Mouse (Mus musculus) intestine, embryonic 15.5 days (tissue): ENCODE measurements around the gene Mesd. TPM values are rescaled to one million over a fixed set of nuclear protein-coding genes. Genes with fewer than 3 reads are reported as not detected.

Experiments used
- ATAC-seq: fragments of 200-750 bp; cut with Nextera tagmentation; 2 replicates; pipeline ENCODE4 v1.8.0; 2017; ENCODE audit warnings: moderate TSS enrichment, moderate library complexity
- H3K27ac ChIP-seq: fragments of 300-500 bp; sonication (generic); 2 replicates; pipeline ENCODE4 v1.5.1; 2015; ENCODE audit warnings: mild to moderate bottlenecking, inconsistent platforms
- H3K27me3 ChIP-seq: fragments of 300-500 bp; sonication (generic); replicated peaks from 2 replicates; pipeline ENCODE4 v1.6.1; 2015; ENCODE audit warnings: inconsistent platforms
- H3K36me3 ChIP-seq: fragments of 300-500 bp; sonication (generic); 2 replicates; pipeline ENCODE4 v1.6.1; 2015; ENCODE audit warnings: inconsistent platforms
- H3K4me1 ChIP-seq: fragments of 300-500 bp; sonication (generic); replicated peaks from 2 replicates; pipeline ENCODE4 v1.6.1; 2015; ENCODE audit warnings: inconsistent platforms
- H3K4me2 ChIP-seq: fragments of 300-500 bp; sonication (generic); replicated peaks from 2 replicates; pipeline ENCODE4 v1.6.1; 2015; ENCODE audit warnings: mild to moderate bottlenecking, inconsistent platforms
- H3K4me3 ChIP-seq: fragments of 300-500 bp; sonication (generic); replicated peaks from 2 replicates; pipeline ENCODE4 v1.5.1; 2015; ENCODE audit warnings: inconsistent platforms
- H3K9ac ChIP-seq: fragments of 300-500 bp; sonication (generic); 2 replicates; pipeline ENCODE4 v1.6.1; 2015; ENCODE audit warnings: inconsistent platforms
- H3K9me3 ChIP-seq: fragments of 300-500 bp; sonication (generic); 2 replicates; pipeline ENCODE4 v1.6.1; 2016; ENCODE audit warnings: inconsistent platforms
- WGBS: fragments of 180-500 bp; shearing (Covaris S2); methylation state at CpG from one replicate; pipeline ENCODE4 v1.1.7; 2015; 5-methylcytosine and 5-hydroxymethylcytosine counted together
- polyA plus RNA-seq: library from polyadenylated mRNA; unstranded; fragments of >200 nt; fragmentation: Nextera tagmentation; extraction: Ambion mirVana; gene quantifications from 2 replicates; pipeline ENCODE4 v1.2.1, GENCODE M21; 2015

Mesd gene
- polyA plus RNA-seq, 1 experiment from 2014 or later: 108 TPM

DNA sequence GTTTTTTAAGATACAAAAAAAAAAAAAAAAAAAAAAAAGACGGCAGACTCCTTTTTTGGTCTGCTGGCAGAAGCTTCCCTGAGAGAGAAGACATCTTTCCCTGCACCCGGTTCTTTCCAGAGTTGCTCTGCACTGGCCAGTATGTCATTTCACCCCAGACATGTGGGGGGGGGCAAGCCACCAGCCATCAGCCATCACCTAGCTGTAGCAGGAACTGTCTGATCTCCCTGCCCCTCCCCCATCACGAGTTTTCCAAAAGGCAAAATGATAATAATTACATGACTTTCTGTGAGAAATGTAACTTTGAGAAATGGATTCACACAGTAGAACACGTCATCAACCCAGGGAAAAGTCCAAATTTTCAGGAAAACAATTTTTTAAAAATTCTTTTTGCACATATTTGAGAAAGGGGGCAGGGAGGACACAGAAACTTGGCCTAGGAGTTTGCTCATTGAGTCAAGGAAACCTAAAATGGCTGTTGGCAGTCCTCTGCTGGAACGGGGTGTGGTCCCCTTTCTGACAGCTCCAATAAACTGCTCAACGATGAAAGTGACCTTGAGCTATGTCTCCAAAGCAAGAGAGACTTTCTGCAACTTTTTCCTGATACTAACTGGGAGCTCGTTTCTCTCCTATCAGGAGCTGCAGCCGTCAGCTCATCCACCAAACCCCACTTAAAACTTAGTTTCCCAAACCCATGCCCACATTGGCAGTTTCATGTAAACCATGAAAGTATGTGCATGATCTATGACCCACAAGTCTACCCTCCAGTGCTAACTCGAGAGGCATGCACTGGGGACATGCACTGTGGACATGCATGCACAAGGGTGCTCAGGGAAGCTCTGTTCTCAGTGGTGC, 27.7 kb upstream of the Mesd start:
- ATAC-seq: peak; percentile 49
- peaks cover 4% of the 10 kb centered on the region; the same call in 1 of the 2 replicates for H3K4me1 ChIP-seq

DNA sequence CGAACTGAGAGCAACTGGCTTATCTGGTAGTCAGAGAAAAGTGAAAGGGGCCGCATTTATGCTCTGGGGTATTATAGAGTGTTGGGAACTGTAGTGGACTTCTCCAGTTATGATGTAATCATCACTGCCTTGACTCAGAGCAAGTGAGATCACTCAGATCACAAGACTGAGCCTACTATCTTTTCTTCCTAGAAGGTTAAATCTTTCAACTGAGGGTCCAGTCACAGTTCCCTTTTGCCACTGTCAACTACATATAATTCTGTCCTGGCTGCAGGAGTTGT, 27.1 kb upstream of the Mesd start:
- WGBS: 74% methylated on average over 2 of the region's 2 CpGs
- H3K9me3 ChIP-seq: no peaks in the 10 kb centered on the region
- H3K4me3 ChIP-seq: no peak overlapping the region
- H3K9ac ChIP-seq: no peak overlapping the region
- H3K4me1 ChIP-seq: peaks cover 4% of the 10 kb centered on the region; the same call in 1 of the 2 replicates
- H3K27me3 ChIP-seq: no peaks in the 10 kb centered on the region
- no peaks in the 10 kb centered on the region for H3K36me3 ChIP-seq
- H3K4me2 ChIP-seq: no peak overlapping the region
- peak overlapping the region; percentile 38; the same call in 1 of the 2 replicates for H3K27ac ChIP-seq
- ATAC-seq: peak; percentile 48; the same call in 1 of the 2 replicates

More for the DNA sequence above, 27.7 kb upstream of the Mesd start:
- Histone ChIP-seq H3K4me3 (no peak overlapping the region), H3K9me3 (no peaks in the 10 kb centered on the region), H3K27me3 (no peaks in the 10 kb centered on the region), H3K9ac (no peak overlapping the region), H3K4me2 (no peak overlapping the region), H3K36me3 (no peaks in the 10 kb centered on the region), H3K27ac (peak overlapping the region; percentile 38; the same call in 1 of the 2 replicates)
- 52% methylated on average over 9 of the region's 9 CpGs for WGBS

DNA sequence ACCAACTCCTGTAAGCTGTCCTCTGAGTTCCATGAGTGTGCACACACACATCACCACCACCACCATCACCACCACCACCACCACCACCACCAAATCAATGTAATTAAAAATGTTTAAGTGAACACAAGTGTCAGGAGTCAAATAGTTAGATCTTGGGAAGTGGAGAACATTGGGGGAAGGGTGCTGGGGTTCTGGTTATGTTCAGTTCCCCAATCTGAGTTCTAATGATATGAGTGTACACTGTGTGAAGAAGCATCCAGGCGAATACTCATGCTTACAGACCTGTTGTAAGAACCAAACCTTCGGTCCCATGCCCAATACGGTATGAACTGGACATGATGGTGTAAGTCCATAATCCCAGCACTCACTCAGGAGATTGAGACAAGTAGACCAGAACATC, 26.3 kb upstream of the Mesd start:
- no peaks in the 10 kb centered on the region for H3K27me3 ChIP-seq
- H3K4me2 ChIP-seq: no peak overlapping the region
- no peak overlapping the region for H3K9ac ChIP-seq
- H3K27ac ChIP-seq: no peak overlapping the region
- no peak overlapping the region for H3K4me3 ChIP-seq
- peaks cover 4% of the 10 kb centered on the region; the same call in 1 of the 2 replicates for H3K4me1 ChIP-seq
- H3K9me3 ChIP-seq: no peaks in the 10 kb centered on the region
- WGBS: 94% methylated on average over 3 of the region's 3 CpGs
- no peak for ATAC-seq
- no peaks in the 10 kb centered on the region for H3K36me3 ChIP-seq

DNA sequence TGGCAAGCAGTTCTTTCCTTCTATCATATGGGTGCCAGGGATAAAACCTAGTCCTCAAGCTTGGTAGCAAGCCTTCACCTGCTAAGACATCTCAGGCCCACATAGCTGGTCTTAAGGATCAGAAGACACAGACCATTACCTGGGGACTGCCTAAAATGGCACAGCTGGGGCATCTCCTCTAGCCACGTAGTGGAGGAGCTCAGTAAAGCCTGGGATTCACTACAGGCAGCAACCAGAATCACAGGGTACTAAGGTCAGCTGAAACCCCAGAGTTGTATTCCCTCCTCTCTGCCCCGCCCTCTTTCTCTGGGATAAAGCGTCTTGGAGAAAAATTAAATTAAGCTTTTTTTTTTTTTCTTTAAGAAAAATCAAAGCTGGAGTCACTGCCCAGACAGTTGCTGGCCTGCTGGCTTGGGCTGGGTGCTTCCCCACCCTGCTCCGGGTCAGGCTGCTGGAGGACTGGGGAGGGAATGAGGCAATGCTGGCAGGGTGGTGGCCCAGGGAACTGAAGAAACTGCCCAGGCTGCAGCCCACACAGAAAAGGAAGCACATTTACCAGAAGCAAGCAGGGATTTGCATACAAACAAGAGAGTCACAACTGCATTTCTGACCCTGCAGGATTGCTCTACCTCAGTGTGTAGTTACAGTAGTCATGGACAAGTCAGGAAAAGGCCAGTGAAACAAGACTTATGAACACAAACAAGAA, 24.7 kb upstream of the Mesd start:
- H3K27ac ChIP-seq: 0 out of 2 replicates have a peak overlapping the region, but pooled peaks have one; percentile 37
- H3K27me3 ChIP-seq: no peaks in the 10 kb centered on the region
- H3K4me2 ChIP-seq: no peak overlapping the region
- H3K4me1 ChIP-seq: peaks cover 4% of the 10 kb centered on the region; the same call in 1 of the 2 replicates
- no peaks in the 10 kb centered on the region for H3K36me3 ChIP-seq
- H3K4me3 ChIP-seq: no peak overlapping the region
- no peak overlapping the region for H3K9ac ChIP-seq
- WGBS: 40% methylated on average over 4 of the region's 4 CpGs
- ATAC-seq: peak; percentile 76
- no peaks in the 10 kb centered on the region for H3K9me3 ChIP-seq

DNA sequence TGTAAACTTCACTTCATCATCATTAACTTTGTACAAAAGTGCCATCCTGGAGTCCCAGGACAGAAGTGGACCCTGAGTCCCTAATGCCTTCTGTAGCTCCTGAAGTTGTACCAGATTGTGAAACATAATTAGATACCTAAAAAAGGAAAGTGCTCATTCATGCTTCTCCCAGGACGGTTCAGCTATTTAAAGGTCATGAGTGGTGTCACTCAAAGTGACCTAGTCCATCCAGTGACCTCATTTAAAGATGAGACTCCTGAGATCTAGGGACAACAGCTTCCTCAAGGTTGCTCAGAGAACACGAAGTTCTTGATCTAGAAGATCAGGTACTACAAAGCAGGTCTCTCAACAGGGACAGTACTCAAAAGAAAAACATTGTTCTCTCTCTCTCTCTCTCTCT, 20.7 kb upstream of the Mesd start:
- H3K27me3 ChIP-seq: no peaks in the 10 kb centered on the region
- peaks cover 3% of the 10 kb centered on the region; the same call in 1 of the 2 replicates for H3K4me1 ChIP-seq
- H3K4me3 ChIP-seq: no peak overlapping the region
- no peaks in the 10 kb centered on the region for H3K9me3 ChIP-seq
- no peaks in the 10 kb centered on the region for H3K36me3 ChIP-seq
- no peak overlapping the region for H3K9ac ChIP-seq
- H3K27ac ChIP-seq: no peak overlapping the region
- ATAC-seq: no peak
- no peak overlapping the region for H3K4me2 ChIP-seq
- WGBS: 61% methylated on average over 2 of the region's 2 CpGs

DNA sequence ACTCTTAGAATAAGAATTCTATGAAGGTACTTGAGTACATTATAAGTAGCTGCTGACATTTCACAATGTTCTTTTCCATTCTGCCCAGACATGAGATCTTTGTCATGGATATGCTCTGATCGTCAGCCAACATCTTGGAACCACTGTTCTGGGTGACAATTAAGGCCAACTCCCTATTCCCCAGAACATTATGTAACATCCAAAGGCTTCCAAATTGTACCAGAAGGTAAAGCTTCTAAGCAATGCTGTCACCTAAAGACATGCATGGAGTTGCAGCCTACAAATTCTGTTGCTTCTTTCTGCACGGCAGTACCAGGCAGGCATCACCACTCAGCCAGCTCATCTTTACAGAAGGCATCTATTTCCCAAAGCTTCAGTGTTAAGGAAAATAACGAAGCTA, 16.1 kb upstream of the Mesd start:
- Histone ChIP-seq H3K9ac (no peak overlapping the region), H3K27ac (no peak overlapping the region), H3K4me1 (no peaks in the 10 kb centered on the region), H3K4me2 (no peak overlapping the region), H3K4me3 (no peak overlapping the region), H3K27me3 (no peaks in the 10 kb centered on the region), H3K9me3 (no peaks in the 10 kb centered on the region), H3K36me3 (no peaks in the 10 kb centered on the region)
- no peak for ATAC-seq
- 88% methylated on average over 3 of the region's 3 CpGs for WGBS

DNA sequence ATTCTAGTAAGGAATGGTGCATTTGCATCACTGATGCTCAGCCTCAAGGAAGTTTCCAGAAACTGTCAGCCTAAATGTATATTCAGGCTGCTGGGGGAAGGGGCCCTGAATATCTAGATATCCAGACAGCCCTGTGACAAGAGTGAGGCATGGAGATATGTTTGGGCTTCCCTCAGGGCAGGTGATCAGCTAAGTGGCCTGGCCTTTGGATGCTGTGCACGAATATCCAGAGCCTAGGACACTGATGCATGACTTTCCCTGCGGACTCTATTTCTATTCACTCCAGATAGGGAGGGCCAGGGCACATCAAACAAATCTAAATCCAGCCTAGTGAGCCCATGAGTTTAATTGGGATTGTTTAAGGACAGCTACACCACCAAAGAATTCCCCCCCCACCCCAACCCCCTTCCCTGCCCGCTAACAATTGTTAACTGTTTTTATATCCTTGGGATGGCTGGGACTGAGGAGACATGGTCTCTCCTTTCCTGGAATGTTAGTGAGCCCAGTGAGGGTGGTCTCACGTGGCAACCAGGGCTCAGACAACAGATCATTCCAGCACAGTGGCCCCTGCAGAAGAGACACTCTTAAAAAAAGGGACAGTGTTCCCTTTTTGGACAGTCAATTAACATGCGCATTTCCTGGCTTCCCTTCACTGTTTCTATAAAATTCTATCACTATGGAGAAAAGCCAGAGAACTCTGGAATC, 14.3 kb upstream of the Mesd start:
- Histone ChIP-seq H3K9me3 (no peaks in the 10 kb centered on the region), H3K36me3 (no peaks in the 10 kb centered on the region), H3K4me3 (no peak overlapping the region), H3K4me2 (no peak overlapping the region), H3K4me1 (no peaks in the 10 kb centered on the region), H3K9ac (no peak overlapping the region), H3K27me3 (no peaks in the 10 kb centered on the region), H3K27ac (no peak overlapping the region)
- 35% methylated on average over 5 of the region's 5 CpGs for WGBS
- ATAC-seq: no peak

DNA sequence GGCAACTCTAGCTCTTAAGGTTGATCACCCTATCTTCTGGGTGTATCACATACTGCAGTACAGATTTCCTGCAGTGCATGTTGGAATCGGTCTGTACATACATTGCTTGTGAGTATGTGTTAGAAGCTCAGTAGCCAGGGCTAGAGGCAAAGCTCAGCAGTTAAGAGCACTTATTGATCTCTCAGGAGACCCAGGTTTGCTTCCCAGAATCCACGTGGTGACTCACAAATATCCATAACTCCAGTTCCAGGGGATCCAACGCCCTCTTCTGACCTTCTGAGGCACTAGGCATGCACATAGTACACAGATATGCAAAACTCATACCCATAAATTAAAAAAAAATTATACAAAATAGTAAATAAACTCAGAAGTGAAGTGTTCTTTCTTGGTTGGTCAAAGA, 7.2 kb upstream of the Mesd start:
- H3K9me3 ChIP-seq: no peaks in the 10 kb centered on the region
- no peaks in the 10 kb centered on the region for H3K27me3 ChIP-seq
- H3K4me1 ChIP-seq: peaks cover 32% of the 10 kb centered on the region
- no peak overlapping the region for H3K4me2 ChIP-seq
- WGBS: 56% methylated on average over 3 of the region's 3 CpGs
- no peak overlapping the region for H3K4me3 ChIP-seq
- no peak overlapping the region for H3K27ac ChIP-seq
- H3K36me3 ChIP-seq: no peaks in the 10 kb centered on the region; the same call in 1 of the 2 replicates
- no peak for ATAC-seq
- H3K9ac ChIP-seq: no peak overlapping the region

DNA sequence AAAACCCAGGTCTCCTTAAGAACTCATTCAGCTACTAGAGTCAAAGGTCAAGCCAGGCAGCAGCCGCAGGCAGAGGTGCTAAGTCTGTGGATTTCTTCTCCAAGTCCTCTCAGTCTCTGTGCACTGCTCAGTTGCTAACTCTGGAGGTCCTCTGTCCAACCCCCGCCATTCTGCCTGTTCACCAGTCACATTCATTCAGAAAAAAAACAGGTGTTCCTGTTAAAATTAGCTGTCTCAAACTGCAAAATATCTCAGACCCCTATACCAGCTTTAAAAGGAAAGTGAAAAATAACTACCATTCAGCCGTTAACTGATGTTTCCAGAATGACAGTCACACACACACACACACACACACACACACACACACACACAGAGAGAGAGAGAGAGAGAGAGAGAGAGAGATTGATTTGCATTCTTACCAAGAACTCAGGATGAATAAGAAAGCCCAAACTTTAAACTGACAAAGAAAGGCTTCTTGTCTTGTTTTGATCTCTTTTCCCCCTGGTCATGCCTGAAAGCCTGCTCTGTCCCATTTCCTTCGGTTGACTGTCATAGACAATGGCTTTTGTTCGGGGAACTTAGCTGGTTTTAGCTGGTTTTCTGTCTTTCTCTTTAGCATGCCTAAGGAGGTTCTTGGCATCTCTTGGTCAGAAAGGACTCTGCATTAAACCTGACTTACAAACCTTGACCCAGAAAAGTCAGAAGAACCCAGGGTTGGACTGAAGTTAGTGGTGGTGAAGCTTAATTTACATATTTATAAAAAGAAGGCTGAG, 5.4 kb upstream of the Mesd start:
- H3K9me3 ChIP-seq: no peaks in the 10 kb centered on the region
- H3K36me3 ChIP-seq: peaks cover 5% of the 10 kb centered on the region; the same call in 1 of the 2 replicates
- WGBS: 22% methylated on average over 5 of the region's 5 CpGs
- no peak for ATAC-seq
- no peaks in the 10 kb centered on the region for H3K27me3 ChIP-seq
- no peak overlapping the region for H3K4me3 ChIP-seq
- H3K4me1 ChIP-seq: peaks cover 39% of the 10 kb centered on the region
- peak overlapping the region; percentile 23; the same call in 1 of the 2 replicates for H3K27ac ChIP-seq
- H3K9ac ChIP-seq: no peak overlapping the region
- H3K4me2 ChIP-seq: peak overlapping the region; percentile 33

DNA sequence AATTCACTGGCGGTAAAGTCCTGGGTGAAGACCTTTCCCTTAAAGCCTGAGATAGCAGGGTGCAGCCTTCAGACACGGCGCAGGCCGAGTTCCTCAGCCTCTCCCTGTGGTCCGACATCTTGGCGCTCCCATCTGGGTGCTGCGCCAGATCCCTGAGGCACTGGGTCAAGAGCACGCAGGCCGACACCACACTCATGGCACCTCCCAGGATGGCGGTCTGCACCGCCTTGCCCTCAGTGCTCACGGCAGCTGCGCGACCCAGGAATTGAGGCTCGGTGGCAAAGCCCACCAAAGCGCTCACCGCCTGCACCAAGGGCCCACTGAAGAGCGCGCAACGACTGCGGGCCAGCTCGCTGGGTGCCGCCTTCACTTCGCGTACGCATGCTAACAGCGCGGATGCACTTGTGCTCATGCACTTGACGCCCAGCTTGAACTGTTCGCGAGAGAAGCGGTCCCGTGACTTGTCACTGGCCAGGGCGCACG, 2.1 kb upstream of the Mesd start:
- peak overlapping the region; percentile 90 for H3K4me3 ChIP-seq
- ATAC-seq: no peak
- H3K4me2 ChIP-seq: peak overlapping the region; percentile 85
- peaks cover 5% of the 10 kb centered on the region; the same call in 1 of the 2 replicates for H3K36me3 ChIP-seq
- WGBS: 86% methylated on average over 35 of the region's 35 CpGs
- peaks cover 34% of the 10 kb centered on the region for H3K4me1 ChIP-seq
- peak overlapping the region; percentile 99; the same call in 1 of the 2 replicates for H3K27ac ChIP-seq
- H3K9ac ChIP-seq: peak overlapping the region; percentile 94
- no peaks in the 10 kb centered on the region for H3K27me3 ChIP-seq
- H3K9me3 ChIP-seq: no peaks in the 10 kb centered on the region

DNA sequence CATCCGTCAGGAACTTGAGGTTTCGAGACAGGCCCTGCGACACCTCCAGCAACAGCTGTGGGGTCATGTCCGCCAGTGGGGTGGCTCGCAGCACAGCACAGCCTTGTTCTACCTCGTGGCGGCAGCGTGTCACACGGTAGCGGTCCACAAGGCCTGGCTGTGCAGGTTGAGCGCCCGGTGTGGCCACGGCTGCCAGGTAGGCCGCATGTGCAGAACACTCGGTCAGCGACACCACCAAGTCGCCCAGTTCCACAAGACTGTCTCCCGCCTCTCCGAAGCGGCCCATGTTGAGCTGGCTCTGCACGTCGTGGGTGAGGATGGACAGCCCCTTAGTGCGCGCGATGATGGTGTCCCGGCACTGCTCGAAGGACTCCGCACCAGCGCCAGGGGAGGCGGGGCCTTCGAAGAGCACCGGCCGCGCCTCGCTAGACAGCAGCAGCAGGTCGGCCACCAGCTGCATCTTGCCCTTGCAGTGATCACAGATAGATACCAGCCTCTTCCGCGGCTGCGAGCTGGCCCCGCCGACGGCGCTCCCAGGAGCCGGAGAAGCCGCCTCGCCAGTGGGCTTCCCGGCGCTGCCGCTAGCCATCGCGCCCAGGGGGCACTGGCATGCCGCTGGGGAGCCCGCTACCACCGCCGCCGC, 1.5 kb upstream of the Mesd start:
- peak overlapping the region; percentile 99 for H3K27ac ChIP-seq
- peak overlapping the region; percentile 90 for H3K4me3 ChIP-seq
- 13% methylated on average over 56 of the region's 56 CpGs for WGBS
- peak overlapping the region; percentile 94 for H3K9ac ChIP-seq
- H3K27me3 ChIP-seq: no peaks in the 10 kb centered on the region
- H3K4me1 ChIP-seq: peaks cover 32% of the 10 kb centered on the region
- ATAC-seq: peak; percentile 29
- peak overlapping the region; percentile 85 for H3K4me2 ChIP-seq
- H3K36me3 ChIP-seq: peaks cover 5% of the 10 kb centered on the region; the same call in 1 of the 2 replicates
- H3K9me3 ChIP-seq: no peaks in the 10 kb centered on the region
